Mouse (Mus musculus) embryonic facial prominence, embryonic 15.5 days (tissue): ENCODE data around the gene Triobp. TPM values are rescaled to one million over a fixed set of nuclear protein-coding genes. Genes with fewer than 3 reads are reported as not detected.

Experiments used
- ATAC-seq: fragments of 200-750 bp; cut with Nextera tagmentation; 2 replicates; pipeline ENCODE4 v1.8.0; 2017; ENCODE audit warnings: low read depth, moderate TSS enrichment; ENCODE audit not compliant: insufficient number of reproducible peaks, low FRiP score, low TSS enrichment
- H3K27ac ChIP-seq: fragments of 300-500 bp; sonication (generic); replicated peaks from 2 replicates; pipeline ENCODE4 v1.5.1; 2015; ENCODE audit warnings: mild to moderate bottlenecking, inconsistent platforms
- H3K27me3 ChIP-seq: fragments of 300-500 bp; sonication (generic); 2 replicates; pipeline ENCODE4 v1.6.1; 2015; ENCODE audit warnings: inconsistent platforms
- H3K36me3 ChIP-seq: fragments of 300-500 bp; sonication (generic); 2 replicates; pipeline ENCODE4 v1.6.1; 2015; ENCODE audit warnings: mild to moderate bottlenecking, inconsistent platforms
- H3K4me1 ChIP-seq: fragments of 300-500 bp; sonication (generic); 2 replicates; pipeline ENCODE4 v1.6.1; 2015; ENCODE audit warnings: inconsistent platforms
- H3K4me2 ChIP-seq: fragments of 300-500 bp; sonication (generic); replicated peaks from 2 replicates; pipeline ENCODE4 v1.6.1; 2015; ENCODE audit warnings: mild to moderate bottlenecking, inconsistent platforms
- H3K4me3 ChIP-seq: fragments of 300-500 bp; sonication (generic); replicated peaks from 2 replicates; pipeline ENCODE4 v1.5.1; 2015; ENCODE audit warnings: mild to moderate bottlenecking, inconsistent platforms
- H3K9ac ChIP-seq: fragments of 300-500 bp; sonication (generic); 2 replicates; pipeline ENCODE4 v1.6.1; 2015; ENCODE audit warnings: inconsistent platforms
- H3K9me3 ChIP-seq: fragments of 300-500 bp; sonication (generic); replicated peaks from 2 replicates; pipeline ENCODE4 v1.6.1; 2016; ENCODE audit warnings: inconsistent platforms
- WGBS: fragments of 180-500 bp; shearing (Covaris S2); methylation state at CpG from one replicate; pipeline ENCODE4 v1.1.7; 2015; 5-methylcytosine and 5-hydroxymethylcytosine counted together
- polyA plus RNA-seq: library from polyadenylated mRNA; unstranded; fragments of >200 nt; fragmentation: Nextera tagmentation; extraction: Ambion mirVana; gene quantifications from 2 replicates; pipeline ENCODE4 v1.2.1, GENCODE M21; 2015

The Triobp gene
- 54.6 and 61.4 TPM in 2 replicates for polyA plus RNA-seq

GRCm38 (mm10) chr15:78947657-78948056 is at the start of gene Triobp:
Gene Triobp, plus strand, starts transcription at chr15:78947724.
- Histone ChIP-seq H3K4me2 (peak within 1 kb of the TSS; percentile 85), H3K27me3 (no peaks in the 10 kb centered on the region), H3K9ac (peak within 1 kb of the TSS; percentile 40), H3K36me3 (no peaks in the 10 kb centered on the region), H3K27ac (no peak within 1 kb of the TSS), H3K4me1 (peaks cover 19% of the 10 kb centered on the region), H3K4me3 (peak within 1 kb of the TSS; percentile 52), H3K9me3 (no peaks in the 10 kb centered on the region)
- under 1% methylated on average over 24 of the region's 24 CpGs for WGBS
- peak; percentile 96 for ATAC-seq

GRCm38 (mm10) chr15:78898507-78899001 is 49.0 kb upstream of the Triobp start:
- ATAC-seq = no peak
- Histone ChIP-seq H3K4me1 (peaks cover 81% of the 10 kb centered on the region), H3K36me3 (peaks cover 11% of the 10 kb centered on the region), H3K27ac (peak overlapping the region; percentile 53), H3K27me3 (no peaks in the 10 kb centered on the region), H3K9me3 (no peaks in the 10 kb centered on the region), H3K4me2 (peak overlapping the region; percentile 65), H3K9ac (no peak overlapping the region), H3K4me3 (peak overlapping the region; percentile 76)
- WGBS = 50% methylated on average over 6 of the region's 6 CpGs

- Histone ChIP-seq H3K4me1 (peaks cover 75% of the 10 kb centered on the region), H3K27ac (peak within 1 kb of the TSS; percentile 86), H3K4me3 (peak within 1 kb of the TSS; percentile 76), H3K36me3 (peaks cover 18% of the 10 kb centered on the region), H3K4me2 (peak within 1 kb of the TSS; percentile 65), H3K27me3 (no peaks in the 10 kb centered on the region), H3K9me3 (no peaks in the 10 kb centered on the region), H3K9ac (peak within 1 kb of the TSS; percentile 71)
- no peak for ATAC-seq
- 2% methylated on average over 19 of the region's 20 CpGs for WGBS
Observed at GRCm38 (mm10) chr15:78899409-78899739, 48.1 kb upstream of the Triobp start, which contains the start of gene Gm49510. Gene Gm49510, plus strand, starts transcription at chr15:78899667.

GRCm38 (mm10) chr15:78899740-78900584 is 47.6 kb upstream of the Triobp start, which contains the start of gene Sh3bp1:
Gene Sh3bp1, plus strand, starts transcription at chr15:78899768.
- 1% methylated on average over 47 of the region's 47 CpGs for WGBS
- peaks cover 69% of the 10 kb centered on the region for H3K4me1 ChIP-seq
- H3K27ac ChIP-seq = peak within 1 kb of the TSS; percentile 86
- peak within 1 kb of the TSS; percentile 65 for H3K4me2 ChIP-seq
- H3K36me3 ChIP-seq = peaks cover 20% of the 10 kb centered on the region
- H3K9me3 ChIP-seq = no peaks in the 10 kb centered on the region
- no peaks in the 10 kb centered on the region for H3K27me3 ChIP-seq
- peak within 1 kb of the TSS; percentile 76 for H3K4me3 ChIP-seq
- peak within 1 kb of the TSS; percentile 71 for H3K9ac ChIP-seq
- ATAC-seq = peak; percentile 64

GRCm38 (mm10) chr15:78900585-78901421 is 46.7 kb upstream of the Triobp start:
- H3K9ac ChIP-seq = peak overlapping the region; percentile 71
- peak overlapping the region; percentile 86 for H3K27ac ChIP-seq
- H3K4me1 ChIP-seq = peaks cover 62% of the 10 kb centered on the region
- no peaks in the 10 kb centered on the region for H3K9me3 ChIP-seq
- H3K4me2 ChIP-seq = peak overlapping the region; percentile 65
- 11% methylated on average over 18 of the region's 18 CpGs for WGBS
- ATAC-seq = 0 out of 2 replicates have a peak, but pooled peaks have one; percentile 13
- H3K36me3 ChIP-seq = peaks cover 27% of the 10 kb centered on the region
- peak overlapping the region; percentile 76 for H3K4me3 ChIP-seq
- H3K27me3 ChIP-seq = no peaks in the 10 kb centered on the region

GRCm38 (mm10) chr15:78901422-78901789 is 46.1 kb upstream of the Triobp start:
- H3K9ac ChIP-seq = peak overlapping the region; percentile 71
- peak overlapping the region; percentile 86 for H3K27ac ChIP-seq
- 37% methylated on average over 8 of the region's 8 CpGs for WGBS
- peaks cover 32% of the 10 kb centered on the region for H3K36me3 ChIP-seq
- H3K4me2 ChIP-seq = peak overlapping the region; percentile 65
- H3K4me1 ChIP-seq = peaks cover 55% of the 10 kb centered on the region
- no peak for ATAC-seq
- H3K4me3 ChIP-seq = peak overlapping the region; percentile 76
- H3K9me3 ChIP-seq = no peaks in the 10 kb centered on the region
- H3K27me3 ChIP-seq = no peaks in the 10 kb centered on the region

- Histone ChIP-seq H3K27me3 (no peaks in the 10 kb centered on the region), H3K4me3 (no peak overlapping the region), H3K36me3 (peaks cover 50% of the 10 kb centered on the region), H3K27ac (no peak overlapping the region), H3K4me1 (peaks cover 40% of the 10 kb centered on the region), H3K4me2 (no peak overlapping the region), H3K9me3 (no peaks in the 10 kb centered on the region), H3K9ac (no peak overlapping the region)
- 0 out of 2 replicates have a peak, but pooled peaks have one; percentile 4 for ATAC-seq
- 6% methylated on average over 2 of the region's 2 CpGs for WGBS
Observed at GRCm38 (mm10) chr15:78903243-78903642, 44.3 kb upstream of the Triobp start.

- Histone ChIP-seq H3K9me3 (no peaks in the 10 kb centered on the region), H3K4me2 (no peak overlapping the region), H3K27ac (peak overlapping the region; percentile 34; the same call in 1 of the 2 replicates), H3K4me1 (peaks cover 6% of the 10 kb centered on the region), H3K36me3 (peaks cover 84% of the 10 kb centered on the region), H3K27me3 (no peaks in the 10 kb centered on the region), H3K4me3 (no peak overlapping the region), H3K9ac (no peak overlapping the region)
- WGBS = 56% methylated on average over 7 of the region's 7 CpGs
- no peak for ATAC-seq
Observed at GRCm38 (mm10) chr15:78908399-78908798, 39.1 kb upstream of the Triobp start.

GRCm38 (mm10) chr15:78908982-78909381 is 38.5 kb upstream of the Triobp start:
- H3K4me3 ChIP-seq = no peak overlapping the region
- no peak overlapping the region for H3K9ac ChIP-seq
- ATAC-seq = no peak
- WGBS = 74% methylated on average over 8 of the region's 8 CpGs
- H3K27ac ChIP-seq = peak overlapping the region; percentile 34; the same call in 1 of the 2 replicates
- H3K4me1 ChIP-seq = peaks cover 4% of the 10 kb centered on the region
- H3K36me3 ChIP-seq = peaks cover 79% of the 10 kb centered on the region
- H3K27me3 ChIP-seq = no peaks in the 10 kb centered on the region
- no peak overlapping the region for H3K4me2 ChIP-seq
- no peaks in the 10 kb centered on the region for H3K9me3 ChIP-seq

- Histone ChIP-seq H3K27me3 (no peaks in the 10 kb centered on the region), H3K9ac (no peak overlapping the region), H3K4me2 (no peak overlapping the region), H3K4me3 (no peak overlapping the region), H3K9me3 (no peaks in the 10 kb centered on the region), H3K36me3 (peaks cover 50% of the 10 kb centered on the region), H3K27ac (no peak overlapping the region), H3K4me1 (peaks cover 28% of the 10 kb centered on the region)
- ATAC-seq = no peak
- WGBS = 37% methylated on average over 9 of the region's 9 CpGs
Observed at GRCm38 (mm10) chr15:78912040-78912439, 35.5 kb upstream of the Triobp start.

GRCm38 (mm10) chr15:78913632-78914090 is 33.9 kb upstream of the Triobp start, which contains the start of gene Pdxp:
Gene Pdxp, plus strand, starts transcription at chr15:78913919.
- Histone ChIP-seq H3K27me3 (no peaks in the 10 kb centered on the region), H3K36me3 (peaks cover 39% of the 10 kb centered on the region), H3K9me3 (no peaks in the 10 kb centered on the region), H3K4me2 (peak within 1 kb of the TSS; percentile 95), H3K4me3 (peak within 1 kb of the TSS; percentile 76), H3K27ac (peak within 1 kb of the TSS; percentile 94), H3K9ac (peak within 1 kb of the TSS; percentile 69), H3K4me1 (peaks cover 28% of the 10 kb centered on the region)
- WGBS = under 1% methylated on average over 51 of the region's 51 CpGs
- peak; percentile 92 for ATAC-seq
